Mouse (Mus musculus) cerebellum, adult 2 months (tissue): Measurements from ENCODE around the gene Agbl4.

Experiments used
- CTCF ChIP-seq: fragments of 200-500 bp; IDR thresholded peaks from 2 replicates; pipeline ENCODE4 v1.5.1; 2011; ENCODE audit warnings: low read depth, mild to moderate bottlenecking, control low read depth, low read length, moderate library complexity, borderline replicate concordance; ENCODE audit not compliant: insufficient read depth
- POLR2A ChIP-seq: fragments of 200-500 bp; IDR thresholded peaks from 2 replicates; pipeline ENCODE4 v1.6.1; 2011; ENCODE audit warnings: low read length, control low read depth, borderline replicate concordance; ENCODE audit not compliant: insufficient read depth

- TF ChIP-seq CTCF (no peak), POLR2A (no peak)
Measured at GRCm38 (mm10) chr4:111483499-111483898, 1086.0 kb downstream of the Agbl4 start.
